Mouse (Mus musculus) bone marrow, adult 2 months (tissue): Measurements from ENCODE around the gene Hist2h2aa2.

ENCODE experiments used
- CTCF ChIP-seq: fragments of 200-500 bp; IDR thresholded peaks from 2 replicates; pipeline ENCODE4 v1.5.1; 2011; ENCODE audit warnings: low read length, control low read depth; ENCODE audit not compliant: control insufficient read depth, insufficient read depth
- POLR2A ChIP-seq: fragments of 200-500 bp; IDR thresholded peaks from 2 replicates; pipeline ENCODE4 v1.6.1; 2011; ENCODE audit warnings: low read depth, mild to moderate bottlenecking, control low read depth, low read length, borderline replicate concordance; ENCODE audit not compliant: control insufficient read depth

- TF ChIP-seq CTCF: no peak
- TF ChIP-seq POLR2A: no peak
These were observed 45.1 kb downstream of the Hist2h2aa2 start for GRCm38 (mm10) chr3:96194966-96195365.
